Mouse (Mus musculus) kidney, adult 9 months (tissue): ENCODE data around the gene Thsd7a.

Experiments used
- DNase-seq: peaks from one replicate; pipeline ENCODE4 v3.0.0; 2022

Thsd7a gene

DNA sequence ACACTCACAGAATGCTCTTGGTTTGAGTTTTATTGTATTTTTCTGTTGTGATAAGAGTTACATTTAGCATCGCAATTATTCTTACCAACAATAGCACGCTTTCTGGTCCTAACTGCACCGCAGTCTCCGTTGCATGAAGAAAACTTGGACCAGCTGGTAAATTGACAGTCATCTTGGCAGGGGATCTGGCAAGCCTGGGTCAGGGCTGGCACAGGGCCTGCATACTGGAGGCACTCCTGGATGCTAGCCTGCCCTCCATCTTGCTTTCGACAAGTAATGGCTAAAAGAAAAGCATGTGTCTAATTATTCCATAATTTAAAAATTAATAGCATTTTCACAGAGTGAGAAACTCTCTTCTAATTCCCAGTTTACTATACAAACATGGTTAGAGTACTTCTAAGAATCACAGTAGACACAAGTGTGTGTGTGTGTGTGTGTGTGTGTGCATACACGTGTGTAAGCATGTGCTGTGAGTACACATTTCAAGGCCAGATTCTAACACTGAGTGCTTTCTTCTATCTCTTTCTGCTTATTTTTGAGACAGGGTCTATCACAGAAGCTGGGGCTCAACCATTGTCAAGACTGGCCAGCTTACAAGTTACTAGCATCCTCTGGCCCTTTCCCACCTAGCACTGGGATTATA lies 368.0 kb downstream of the Thsd7a start:
- peak; percentile 52 for DNase-seq

DNA sequence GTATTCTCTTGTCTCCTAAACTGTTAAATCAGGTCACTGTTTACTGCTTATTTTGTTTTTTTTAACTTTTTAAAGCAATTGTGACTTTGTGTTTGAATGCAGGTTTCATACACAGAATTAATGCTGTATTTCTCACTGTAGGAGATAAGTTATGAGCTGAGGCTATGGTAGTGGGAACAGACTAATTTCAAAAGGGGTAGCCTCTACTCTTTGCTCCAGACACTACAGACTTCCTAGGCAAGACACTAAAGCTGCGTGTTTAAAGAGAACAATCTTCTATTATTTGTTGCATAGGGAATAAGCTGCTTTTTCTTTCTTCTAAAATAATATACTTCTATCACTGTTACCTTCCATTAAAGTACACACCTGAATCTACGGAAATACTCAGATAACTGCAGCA lies 368.5 kb downstream of the Thsd7a start:
- no peak for DNase-seq

DNA sequence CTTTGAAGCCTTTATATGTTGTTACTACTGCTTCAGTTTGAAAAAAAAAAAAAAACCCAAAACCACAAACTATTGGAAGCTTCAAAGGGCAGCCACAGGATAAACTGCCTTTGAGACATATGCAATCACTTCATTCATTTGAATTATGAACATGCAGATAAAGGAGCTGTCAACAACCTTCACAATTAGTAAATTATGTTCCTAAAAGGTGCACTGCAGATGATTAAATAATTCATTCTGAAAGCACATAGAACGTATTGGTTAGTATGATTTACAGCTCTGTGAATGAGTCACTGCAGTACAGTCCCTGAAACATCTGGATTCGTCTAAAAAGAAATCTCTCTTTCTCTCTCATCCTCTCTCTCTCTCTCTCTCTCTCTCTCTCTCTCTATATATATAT lies 390.5 kb downstream of the Thsd7a start:
- no peak for DNase-seq

DNA sequence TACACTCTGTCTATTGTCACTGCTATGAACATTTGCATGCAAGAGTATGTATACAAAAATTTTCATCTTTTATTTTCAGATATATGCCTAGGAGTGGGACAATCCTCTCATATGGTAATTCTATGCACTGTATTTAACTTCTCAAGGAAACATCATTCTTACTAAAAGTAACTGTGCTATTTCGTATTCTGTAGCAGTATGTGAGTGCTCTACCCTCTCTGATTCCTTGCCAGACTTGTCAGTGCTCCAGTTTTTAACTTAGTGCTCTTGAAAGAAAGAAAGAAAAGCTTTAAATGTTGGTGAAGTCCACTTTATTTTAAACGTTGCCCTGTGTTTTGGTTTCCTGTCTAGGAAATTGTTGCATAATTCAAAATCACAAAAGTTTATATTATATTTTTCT lies 395.6 kb downstream of the Thsd7a start:
- DNase-seq = no peak

GRCm38 (mm10) chr6:12352165-12352719 lies 397.0 kb downstream of the Thsd7a start:
- no peak for DNase-seq

DNA sequence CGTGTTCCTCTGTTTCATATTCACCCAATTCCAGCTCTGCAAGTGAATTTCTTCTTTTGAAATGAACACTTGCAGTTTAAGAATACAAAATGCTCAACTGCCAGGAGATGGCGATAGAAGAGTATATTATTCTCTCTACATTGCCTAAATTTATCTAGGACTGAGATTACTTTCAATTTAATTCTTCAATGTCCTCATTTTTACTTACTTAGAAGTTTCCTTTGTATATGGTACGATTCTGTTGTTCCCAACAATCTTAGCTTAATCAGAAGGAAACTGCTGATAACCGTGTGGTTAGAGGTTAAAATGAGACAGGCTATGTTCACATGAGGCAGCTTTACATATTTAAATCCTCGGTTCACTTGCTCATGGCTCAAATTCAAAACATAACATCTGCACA lies 398.5 kb downstream of the Thsd7a start:
- peak; percentile 40 for DNase-seq

GRCm38 (mm10) chr6:12349105-12349759 lies 400.0 kb downstream of the Thsd7a start:
- no peak for DNase-seq

DNA sequence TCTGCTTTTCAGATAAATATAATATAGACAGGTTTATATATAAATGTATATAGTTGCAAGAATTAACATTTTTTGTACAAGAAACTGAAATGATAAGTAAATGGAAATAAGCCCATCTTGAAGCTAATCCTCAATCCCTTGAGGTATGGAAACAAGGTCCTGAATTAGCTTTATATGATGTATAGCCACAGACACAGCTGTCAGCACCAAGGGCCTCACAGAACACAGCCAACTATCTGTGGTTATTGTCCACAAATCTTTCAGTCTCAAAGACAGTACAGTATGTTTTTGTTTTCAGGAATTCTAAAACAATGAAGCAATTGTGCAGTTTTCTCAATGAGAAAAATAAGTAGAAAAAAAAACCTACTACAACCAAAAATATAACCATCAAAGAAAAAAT lies 400.5 kb downstream of the Thsd7a start:
- no peak for DNase-seq

GRCm38 (mm10) chr6:12336590-12337584 lies 412.3 kb downstream of the Thsd7a start:
- DNase-seq = no peak

DNA sequence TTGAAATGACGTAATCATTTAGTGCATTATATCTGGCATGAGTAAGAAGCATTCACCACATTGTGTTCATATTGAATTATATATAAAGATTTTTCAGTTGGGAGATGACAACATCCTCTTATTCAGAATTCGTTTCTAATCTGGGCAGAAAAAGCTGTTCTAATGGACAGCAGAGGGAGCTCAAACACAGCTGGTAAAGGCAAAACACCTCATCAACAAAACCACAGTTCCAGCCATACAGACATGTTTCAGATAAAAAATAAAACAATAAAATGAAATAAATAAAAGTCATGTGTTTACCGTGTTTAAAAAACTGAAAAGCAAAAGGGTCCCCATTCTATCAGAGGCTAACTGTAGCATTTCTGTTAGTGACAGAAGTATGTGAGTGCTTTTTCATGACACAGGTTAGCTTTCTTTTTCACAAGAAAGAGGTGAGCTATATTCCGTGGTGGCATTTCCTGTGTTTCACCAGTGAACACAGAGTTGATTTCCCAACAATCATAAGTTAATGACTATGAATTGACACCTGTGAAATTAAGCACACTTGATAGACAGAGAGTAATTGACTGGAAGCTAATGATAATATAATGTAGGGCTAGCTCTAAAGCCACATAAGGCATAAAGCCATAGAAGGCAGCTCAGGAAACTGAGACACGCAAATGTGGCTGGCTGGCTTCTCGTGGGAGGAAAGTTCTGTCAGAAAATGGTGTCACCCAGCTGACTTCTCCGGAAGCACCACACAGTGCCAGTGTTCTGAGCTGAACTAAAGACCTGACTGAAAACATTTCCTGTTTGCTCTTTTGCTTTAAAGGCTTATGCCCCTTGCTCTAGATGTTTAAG lies 433.9 kb downstream of the Thsd7a start:
- peak; percentile 26 for DNase-seq

DNA sequence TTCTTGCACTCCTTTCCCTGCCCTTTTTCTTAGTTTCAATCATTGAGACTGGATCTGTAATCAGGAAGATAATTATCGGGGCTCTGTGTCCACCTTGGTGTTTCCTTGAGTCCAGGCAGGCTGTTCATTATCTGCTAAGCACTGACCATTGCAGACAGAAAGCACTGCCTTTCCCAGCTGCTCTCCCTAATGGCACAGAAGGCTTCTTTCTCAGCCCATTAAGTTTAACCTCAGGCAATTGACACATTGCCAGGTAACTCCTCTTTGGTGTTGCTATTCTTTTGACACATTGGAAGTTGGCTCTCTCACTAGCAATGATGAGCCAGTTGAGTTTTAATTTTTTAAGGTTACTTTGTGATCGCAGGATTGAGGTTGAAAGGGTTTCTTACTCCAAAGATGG lies 441.7 kb downstream of the Thsd7a start:
- DNase-seq = no peak

- DNase-seq = no peak
Measured at GRCm38 (mm10) chr6:12262641-12263400, 486.4 kb downstream of the Thsd7a start.
